Mouse (Mus musculus) heart, postnatal 25 days (tissue): Measurements from ENCODE around the gene Abraxas2. TPM values are rescaled to one million over a fixed set of nuclear protein-coding genes. Genes with fewer than 3 reads are reported as not detected.

Experiments
- DNase-seq: peaks from one replicate; pipeline ENCODE4 v3.0.0; 2022; ENCODE audit warnings: low spot score
- intact Hi-C: fragments of 180-260 bp; cut with DNase I; formaldehyde crosslinking; loops from one replicate; pipeline ENCODE4 v1.15.1; 2025
- total RNA-seq, 2 experiments: library from RNA; stranded (reverse); gene quantifications; 2 replicates each; pipeline ENCODE4 v1.2.3; 2021

Gene Abraxas2
- total RNA-seq: 10 to 100 TPM; 21.0 to 21.4 TPM

- intact Hi-C loops: loop anchor here (10.0 kb wide), 2 partner anchors 136 to 266 kb away; partner anchors contain the start of genes Ctbp2 and Fgfr2
- peak; percentile 72 for DNase-seq
These were observed at the start of gene Abraxas2 for GRCm38 (mm10) chr7:132859042-132859958. Abraxas2 (plus strand) TSS chr7:132859225.

GRCm38 (mm10) chr7:132809721-132810120, 49.3 kb upstream of the Abraxas2 start:
- intact Hi-C loops: loop anchor here (2.0 to 5.0 kb wide), 3 partner anchors 32 to 137 kb away; no protein-coding TSS in a partner anchor
- no peak for DNase-seq

GRCm38 (mm10) chr7:132810368-132810767, 48.7 kb upstream of the Abraxas2 start:
- peak; percentile 59 for DNase-seq
- intact Hi-C loops: loop anchor here (2.0 to 5.0 kb wide), 3 partner anchors 33 to 138 kb away; no protein-coding TSS in a partner anchor

- DNase-seq: peak; percentile 75
- intact Hi-C loops: loop anchor here (2.0 to 5.0 kb wide), 3 partner anchors 34 to 138 kb away; no protein-coding TSS in a partner anchor
These were observed 48.1 kb upstream of the Abraxas2 start for GRCm38 (mm10) chr7:132810879-132811278.

GRCm38 (mm10) chr7:132811716-132812618, 47.1 kb upstream of the Abraxas2 start:
- DNase-seq: no peak
- intact Hi-C loops: loop anchor here (1.0 to 5.0 kb wide), 6 partner anchors 25 to 156 kb away; partner anchors contain the start of gene Eef1akmt2

- intact Hi-C loops: loop anchor here (1.0 to 5.0 kb wide), 4 partner anchors 26 to 157 kb away; partner anchors contain the start of gene Eef1akmt2
These were observed 46.2 kb upstream of the Abraxas2 start for GRCm38 (mm10) chr7:132812619-132813415.

GRCm38 (mm10) chr7:132813416-132814088, 45.5 kb upstream of the Abraxas2 start, which contains the start of gene Fam53b:
Fam53b (minus strand) TSS chr7:132813886.
- DNase-seq: peak; percentile 61
- intact Hi-C loops: loop anchor here (2.0 to 5.0 kb wide), 3 partner anchors 27 to 39 kb away; partner anchors contain the start of gene Eef1akmt2

More at GRCm38 (mm10) chr7:132812619-132813415, 46.2 kb upstream of the Abraxas2 start:
- DNase-seq: no peak

GRCm38 (mm10) chr7:132814089-132814450, 45.0 kb upstream of the Abraxas2 start:
- DNase-seq: no peak
- intact Hi-C loops: loop anchor here (5.0 kb wide), 1 partner anchor 37 kb away; no protein-coding TSS in a partner anchor

- DNase-seq: no peak
- intact Hi-C loops: no loop called here
These were observed 43.9 kb upstream of the Abraxas2 start for GRCm38 (mm10) chr7:132815081-132815480.

GRCm38 (mm10) chr7:132816528-132816927, 42.5 kb upstream of the Abraxas2 start:
- DNase-seq: no peak
- intact Hi-C loops: no loop called here

GRCm38 (mm10) chr7:132817056-132817455, 42.0 kb upstream of the Abraxas2 start:
- intact Hi-C loops: no loop called here

GRCm38 (mm10) chr7:132820692-132821091, 38.3 kb upstream of the Abraxas2 start:
- intact Hi-C loops: no loop called here
- no peak for DNase-seq

More at GRCm38 (mm10) chr7:132817056-132817455, 42.0 kb upstream of the Abraxas2 start:
- DNase-seq: no peak

GRCm38 (mm10) chr7:132823832-132824231, 35.2 kb upstream of the Abraxas2 start:
- no peak for DNase-seq
- intact Hi-C loops: no loop called here

- intact Hi-C loops: no loop called here
- no peak for DNase-seq
These were observed 34.5 kb upstream of the Abraxas2 start for GRCm38 (mm10) chr7:132824346-132825022.

GRCm38 (mm10) chr7:132830955-132831354, 28.1 kb upstream of the Abraxas2 start:
- intact Hi-C loops: no loop called here
- DNase-seq: no peak

GRCm38 (mm10) chr7:132841287-132841686, 17.7 kb upstream of the Abraxas2 start:
- intact Hi-C loops: no loop called here

GRCm38 (mm10) chr7:132842455-132842854, 16.6 kb upstream of the Abraxas2 start:
- intact Hi-C loops: no loop called here
- no peak for DNase-seq

More at GRCm38 (mm10) chr7:132841287-132841686, 17.7 kb upstream of the Abraxas2 start:
- no peak for DNase-seq

- DNase-seq: no peak
- intact Hi-C loops: no loop called here
These were observed 15.9 kb upstream of the Abraxas2 start for GRCm38 (mm10) chr7:132843152-132843551.
